Mouse (Mus musculus): Measurements from ENCODE around the gene Itga8. TPM values are rescaled to one million over a fixed set of nuclear protein-coding genes. Genes with fewer than 3 reads are reported as not detected.
A peak's percentile ranks its signal among the peaks of the same experiment; 100 is the strongest.

The Itga8 gene
- polyA plus RNA-seq, 1 experiment from 2014 or later: 2.4 TPM

- H3K36me3 ChIP-seq: no peaks in the 10 kb centered on the region
- H3K27ac ChIP-seq: peak overlapping the region; percentile 25; the same call in 1 of the 2 replicates
- ATAC-seq (ENCODE audit: low FRiP score): peak; percentile 92
Observed at GRCm38 (mm10) chr2:12292023-12292820, 9.5 kb downstream of the Itga8 start.

GRCm38 (mm10) chr2:12290235-12290634 lies 11.5 kb downstream of the Itga8 start:
- Histone ChIP-seq H3K4me3 (no peak overlapping the region), H3K36me3 (no peaks in the 10 kb centered on the region), H3K27me3 (no peaks in the 10 kb centered on the region), H3K4me2 (no peak overlapping the region), H3K9ac (no peak overlapping the region), H3K9me3 (no peaks in the 10 kb centered on the region), H3K27ac (no peak overlapping the region), H3K4me1 (replicated peaks) (peaks cover 10% of the 10 kb centered on the region; the same call in 1 of the 2 replicates)
- ATAC-seq (ENCODE audit: low FRiP score): no peak
- 87% methylated on average over 3 of the region's 3 CpGs for WGBS

More at GRCm38 (mm10) chr2:12292023-12292820, 9.5 kb downstream of the Itga8 start:
- no peak overlapping the region for H3K9ac ChIP-seq
- no peak overlapping the region for H3K4me3 ChIP-seq
- H3K4me1 ChIP-seq (replicated peaks): peaks cover 10% of the 10 kb centered on the region; the same call in 1 of the 2 replicates
- H3K9me3 ChIP-seq: no peaks in the 10 kb centered on the region
- WGBS: 32% methylated on average over 8 of the region's 8 CpGs
- 0 out of 2 replicates have a peak, but pooled peaks cover 4% of the 10 kb centered on the region for H3K27me3 ChIP-seq
- H3K4me2 ChIP-seq: 0 out of 2 replicates have a peak overlapping the region, but pooled peaks have one; percentile 7

GRCm38 (mm10) chr2:12287831-12288230 lies 13.9 kb downstream of the Itga8 start:
- Histone ChIP-seq H3K4me2 (no peak overlapping the region), H3K9ac (no peak overlapping the region), H3K36me3 (no peaks in the 10 kb centered on the region), H3K27ac (no peak overlapping the region), H3K9me3 (no peaks in the 10 kb centered on the region), H3K4me3 (no peak overlapping the region), H3K27me3 (no peaks in the 10 kb centered on the region), H3K4me1 (replicated peaks) (peaks cover 10% of the 10 kb centered on the region; the same call in 1 of the 2 replicates)
- no peak for ATAC-seq (ENCODE audit: low FRiP score)
- WGBS: 96% methylated on average over 3 of the region's 3 CpGs

DNA sequence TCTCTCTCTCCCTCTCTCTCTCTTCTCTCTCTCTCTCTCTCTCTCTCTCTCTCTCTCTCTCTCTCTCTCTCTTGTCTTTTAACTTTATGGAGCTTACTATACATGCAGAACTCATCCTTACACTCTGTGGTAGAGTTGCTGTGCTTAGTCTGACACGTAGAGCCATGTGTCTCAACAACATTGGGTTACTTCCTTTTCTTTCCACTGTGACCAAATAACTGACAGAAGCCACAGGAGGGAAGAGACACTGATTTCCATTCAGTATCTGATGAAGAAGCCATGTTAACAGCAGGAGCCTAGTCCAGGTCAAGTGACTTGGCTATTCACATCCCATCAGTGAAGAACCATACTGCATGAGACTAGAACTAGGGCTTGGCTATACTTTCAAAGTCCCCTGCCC lies 21.1 kb downstream of the Itga8 start:
- 73% methylated on average over 1 of the region's 1 CpGs for WGBS
- Histone ChIP-seq H3K9ac (no peak overlapping the region), H3K4me3 (no peak overlapping the region), H3K4me2 (no peak overlapping the region), H3K9me3 (no peaks in the 10 kb centered on the region), H3K27me3 (no peaks in the 10 kb centered on the region), H3K36me3 (no peaks in the 10 kb centered on the region), H3K27ac (no peak overlapping the region), H3K4me1 (replicated peaks) (no peaks in the 10 kb centered on the region)
- ATAC-seq (ENCODE audit: low FRiP score): no peak

GRCm38 (mm10) chr2:12279070-12279612 lies 22.6 kb downstream of the Itga8 start:
- Histone ChIP-seq H3K4me3 (no peak overlapping the region), H3K27me3 (no peaks in the 10 kb centered on the region), H3K9ac (no peak overlapping the region), H3K27ac (no peak overlapping the region), H3K36me3 (no peaks in the 10 kb centered on the region), H3K4me1 (replicated peaks) (no peaks in the 10 kb centered on the region), H3K9me3 (no peaks in the 10 kb centered on the region), H3K4me2 (no peak overlapping the region)
- 66% methylated on average over 4 of the region's 4 CpGs for WGBS
- ATAC-seq (ENCODE audit: low FRiP score): no peak

GRCm38 (mm10) chr2:12256635-12257317 lies 44.9 kb downstream of the Itga8 start:
- Histone ChIP-seq H3K9ac (no peak overlapping the region), H3K36me3 (no peaks in the 10 kb centered on the region), H3K9me3 (no peaks in the 10 kb centered on the region), H3K4me2 (no peak overlapping the region), H3K27me3 (no peaks in the 10 kb centered on the region), H3K4me1 (replicated peaks) (no peaks in the 10 kb centered on the region), H3K27ac (no peak overlapping the region), H3K4me3 (no peak overlapping the region)
- ATAC-seq (ENCODE audit: low FRiP score): no peak
- WGBS: 80% methylated on average over 2 of the region's 2 CpGs

DNA sequence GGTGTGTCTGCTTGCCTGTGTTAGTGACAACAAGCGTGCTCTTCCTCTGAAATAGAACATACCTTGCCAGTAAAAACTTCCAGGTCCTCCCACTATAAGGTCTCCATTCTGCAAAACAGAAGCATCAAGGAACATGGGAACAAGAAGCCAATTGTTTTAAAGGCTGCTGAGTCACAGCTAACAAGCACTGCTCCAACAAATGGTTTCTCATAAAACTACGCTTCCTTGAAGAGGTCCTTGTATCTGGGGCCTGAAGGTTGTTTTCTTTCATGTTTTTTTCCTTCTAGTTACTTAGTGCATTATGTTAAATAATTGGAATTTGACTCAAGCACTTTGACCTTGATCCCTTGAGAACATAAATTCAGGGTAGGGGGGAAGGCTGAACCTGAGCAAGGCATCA lies 45.8 kb downstream of the Itga8 start:
- no peaks in the 10 kb centered on the region for H3K4me1 ChIP-seq (replicated peaks)
- no peak overlapping the region for H3K27ac ChIP-seq
- WGBS: 90% methylated on average over 2 of the region's 2 CpGs

DNA sequence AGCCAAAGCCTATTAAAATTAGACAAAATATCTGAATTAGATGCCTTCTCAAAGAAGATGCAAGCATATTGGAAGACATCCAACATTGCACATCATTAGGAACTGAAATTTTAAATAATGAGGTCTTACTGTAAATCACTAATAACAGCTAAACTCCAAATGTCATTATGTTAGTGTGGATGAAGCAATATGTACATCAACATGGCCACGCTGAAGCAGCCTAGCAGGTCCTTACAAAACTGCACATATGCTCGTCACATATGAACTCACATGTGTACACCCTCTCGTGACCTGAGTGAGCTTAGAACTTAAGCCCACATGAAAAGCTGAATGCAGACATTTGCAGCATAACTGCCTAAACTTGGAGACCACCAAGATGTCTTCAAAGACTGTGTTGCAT lies 66.4 kb downstream of the Itga8 start:
- no peak for ATAC-seq (ENCODE audit: low FRiP score)
- Histone ChIP-seq H3K36me3 (no peaks in the 10 kb centered on the region), H3K9me3 (no peaks in the 10 kb centered on the region), H3K4me3 (no peak overlapping the region), H3K4me2 (no peak overlapping the region), H3K4me1 (replicated peaks) (no peaks in the 10 kb centered on the region), H3K27ac (no peak overlapping the region), H3K9ac (no peak overlapping the region), H3K27me3 (no peaks in the 10 kb centered on the region)
- WGBS: 93% methylated on average over 3 of the region's 3 CpGs

More for the DNA sequence above, 45.8 kb downstream of the Itga8 start:
- Histone ChIP-seq H3K36me3 (no peaks in the 10 kb centered on the region), H3K9ac (no peak overlapping the region), H3K4me2 (no peak overlapping the region), H3K27me3 (no peaks in the 10 kb centered on the region), H3K9me3 (no peaks in the 10 kb centered on the region), H3K4me3 (no peak overlapping the region)
- ATAC-seq (ENCODE audit: low FRiP score): no peak

GRCm38 (mm10) chr2:12229721-12230120 lies 72.0 kb downstream of the Itga8 start:
- 88% methylated on average over 2 of the region's 2 CpGs for WGBS
- no peaks in the 10 kb centered on the region for H3K27me3 ChIP-seq
- no peak overlapping the region for H3K27ac ChIP-seq
- H3K9ac ChIP-seq: no peak overlapping the region
- no peaks in the 10 kb centered on the region for H3K4me1 ChIP-seq (replicated peaks)
- no peak overlapping the region for H3K4me3 ChIP-seq
- H3K4me2 ChIP-seq: no peak overlapping the region
- no peak for ATAC-seq (ENCODE audit: low FRiP score)
- no peaks in the 10 kb centered on the region for H3K36me3 ChIP-seq
- no peaks in the 10 kb centered on the region for H3K9me3 ChIP-seq

DNA sequence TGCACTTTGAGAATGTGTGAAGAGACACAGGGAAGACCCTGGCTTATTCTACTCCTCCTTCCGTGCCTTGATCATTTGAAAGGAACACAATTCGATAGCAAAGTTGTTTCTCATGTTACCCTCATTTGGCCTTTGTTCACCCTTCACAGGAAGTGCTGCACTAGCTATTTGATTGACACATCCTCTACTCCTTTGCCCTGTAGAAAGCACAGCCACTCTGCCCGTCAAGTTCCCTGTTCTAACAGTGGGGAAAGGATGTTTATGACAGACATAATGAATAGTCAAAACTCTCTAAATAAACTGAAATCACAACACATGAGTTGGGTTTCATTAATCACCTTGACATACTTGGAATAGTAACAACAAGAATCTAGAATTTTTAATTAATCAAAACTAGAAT lies 73.4 kb downstream of the Itga8 start:
- H3K4me3 ChIP-seq: no peak overlapping the region
- H3K27ac ChIP-seq: no peak overlapping the region
- 60% methylated on average over 3 of the region's 3 CpGs for WGBS
- no peak overlapping the region for H3K9ac ChIP-seq
- H3K36me3 ChIP-seq: no peaks in the 10 kb centered on the region
- no peak for ATAC-seq (ENCODE audit: low FRiP score)
- no peaks in the 10 kb centered on the region for H3K4me1 ChIP-seq (replicated peaks)
- no peaks in the 10 kb centered on the region for H3K9me3 ChIP-seq
- H3K27me3 ChIP-seq: no peaks in the 10 kb centered on the region
- no peak overlapping the region for H3K4me2 ChIP-seq

DNA sequence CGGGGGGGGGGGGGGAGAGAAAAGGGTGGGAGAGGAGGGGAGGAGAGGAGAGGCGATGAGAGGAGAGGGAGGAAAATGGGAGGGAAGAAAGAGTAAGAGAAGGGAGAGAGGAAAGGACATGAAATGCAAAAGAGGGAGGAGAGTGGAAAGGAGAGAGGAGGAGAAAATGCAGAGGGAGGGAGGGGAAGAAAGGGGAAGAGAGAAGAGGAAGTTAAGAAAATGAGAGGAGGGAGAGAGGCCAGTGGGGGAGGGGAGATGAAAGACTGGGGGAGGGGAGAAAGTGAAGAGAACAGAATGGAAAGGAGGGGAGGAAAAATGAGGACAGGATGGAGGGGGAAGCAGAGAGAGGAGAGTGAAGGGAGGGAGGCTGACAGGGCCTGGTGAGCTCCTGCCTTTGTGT lies 74.5 kb downstream of the Itga8 start:
- H3K9ac ChIP-seq: no peak overlapping the region
- no peak overlapping the region for H3K4me2 ChIP-seq
- no peaks in the 10 kb centered on the region for H3K36me3 ChIP-seq
- H3K27ac ChIP-seq: no peak overlapping the region
- H3K27me3 ChIP-seq: no peaks in the 10 kb centered on the region
- 57% methylated on average over 2 of the region's 2 CpGs for WGBS
- H3K9me3 ChIP-seq: no peaks in the 10 kb centered on the region
- no peaks in the 10 kb centered on the region for H3K4me1 ChIP-seq (replicated peaks)
- H3K4me3 ChIP-seq: no peak overlapping the region
- no peak for ATAC-seq (ENCODE audit: low FRiP score)

DNA sequence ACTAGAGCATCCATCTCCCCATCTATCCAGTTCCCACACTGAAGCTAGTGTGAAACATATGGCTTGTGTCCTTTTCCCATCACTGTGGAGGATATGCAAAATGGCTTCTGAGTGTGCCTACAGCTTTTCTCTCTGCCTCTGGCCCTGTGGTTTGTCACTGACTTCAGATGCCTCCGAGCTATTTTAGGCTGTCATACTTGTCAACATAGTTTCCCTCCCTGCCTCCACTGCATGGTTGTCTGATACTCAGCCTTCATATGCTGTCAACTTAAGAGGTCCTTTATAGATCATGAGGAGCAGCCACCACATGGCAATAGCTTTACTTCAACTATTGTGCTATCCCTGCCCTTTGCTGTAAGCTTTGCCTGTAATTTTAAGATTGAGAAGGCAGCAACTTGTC lies 75.4 kb downstream of the Itga8 start:
- H3K4me3 ChIP-seq: no peak overlapping the region
- 79% methylated on average over 1 of the region's 1 CpGs for WGBS

More for the DNA sequence above, 75.4 kb downstream of the Itga8 start:
- no peaks in the 10 kb centered on the region for H3K36me3 ChIP-seq
- no peak overlapping the region for H3K9ac ChIP-seq
- H3K4me1 ChIP-seq (replicated peaks): no peaks in the 10 kb centered on the region
- no peak overlapping the region for H3K27ac ChIP-seq
- no peaks in the 10 kb centered on the region for H3K27me3 ChIP-seq
- ATAC-seq (ENCODE audit: low FRiP score): no peak
- no peak overlapping the region for H3K4me2 ChIP-seq
- H3K9me3 ChIP-seq: no peaks in the 10 kb centered on the region
